Mouse (Mus musculus) naive thymus-derived CD4-positive, alpha-beta T cell, adult 5 months (primary cell): ENCODE measurements around the gene Olfr481. TPM values are rescaled to one million over a fixed set of nuclear protein-coding genes. Genes with fewer than 3 reads are reported as not detected.

Experiments used
- polyA plus RNA-seq: library from polyadenylated mRNA; unstranded; fragments of 100-300 nt; shearing (Covaris generic); gene quantifications from one replicate; pipeline ENCODE4 v1.2.1, GENCODE M21; 2017

Gene Olfr481
- not detected for polyA plus RNA-seq

DNA sequence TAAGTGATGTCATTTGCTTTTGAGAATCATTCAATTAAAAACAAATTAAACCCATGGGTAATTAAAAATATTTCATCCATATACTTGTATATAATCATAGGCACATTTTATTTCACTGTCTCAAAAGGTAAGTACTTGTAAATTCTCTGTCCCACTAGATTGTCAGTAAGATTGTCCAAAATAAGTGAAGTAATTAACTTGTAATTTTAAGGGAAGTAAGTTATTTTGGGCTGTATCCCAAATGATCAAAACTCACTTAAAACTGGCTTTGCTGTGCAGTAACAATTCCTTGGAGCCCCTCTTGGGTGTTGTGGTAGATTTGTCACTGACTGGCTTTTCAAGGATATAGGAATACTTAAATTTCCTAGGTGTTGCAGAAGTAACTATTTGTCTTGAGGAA lies at the start of gene Olfr481:
Olfr481 (plus strand) TSS at position 301 of the 400 bp plus-strand sequence.

GRCm38 (mm10) chr7:108033889-108034288 lies 45.8 kb upstream of the Olfr481 start, which contains the start of gene Olfr478:
Gene Olfr478 (minus strand): TSS chr7:108033989.

DNA sequence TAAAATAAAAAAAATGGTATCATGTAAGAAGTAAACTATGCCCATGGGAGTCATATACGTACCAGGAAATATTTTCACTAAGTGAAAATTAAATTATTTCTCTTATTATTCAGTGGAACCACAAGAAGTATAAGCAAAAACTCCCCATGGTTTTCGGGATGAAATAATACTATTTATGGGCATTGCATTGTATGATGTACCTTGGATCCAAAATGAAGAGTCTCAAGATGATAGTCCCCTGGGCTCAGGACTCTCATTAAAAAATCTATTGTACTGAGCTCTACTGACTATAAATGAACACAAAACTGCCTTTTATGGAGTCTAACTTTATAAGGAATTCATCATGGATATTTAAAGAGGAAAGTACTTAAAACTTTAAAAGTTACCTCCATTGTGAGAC lies 29.3 kb upstream of the Olfr481 start, which contains the start of gene Olfr479:
Olfr479 (plus strand) TSS at position 301 of the 400 bp plus-strand sequence.

DNA sequence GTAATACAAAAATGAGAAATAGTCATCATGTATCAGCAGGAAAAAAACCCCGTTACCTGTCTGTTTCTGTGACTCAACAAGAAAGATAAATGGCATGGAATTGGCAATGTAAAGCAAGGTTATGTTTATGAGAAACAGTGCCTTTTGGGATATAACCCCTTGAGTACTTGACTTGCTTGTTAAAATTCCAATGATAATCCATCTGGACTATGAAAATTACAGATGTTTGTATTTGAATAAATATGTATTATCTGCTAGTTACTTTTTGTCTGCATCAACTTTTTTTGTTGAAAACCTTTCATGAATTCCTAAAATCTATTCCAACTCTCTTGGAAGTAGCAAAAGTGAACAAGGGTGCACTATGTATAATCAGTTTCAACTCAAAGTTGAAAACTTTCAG lies 12.4 kb upstream of the Olfr481 start, which contains the start of gene Olfr480:
Olfr480 (minus strand) TSS at position 101 of the 400 bp plus-strand sequence.

GRCm38 (mm10) chr7:108097486-108097885 lies 17.8 kb downstream of the Olfr481 start, which contains the start of gene Olfr482:
Gene Olfr482 (minus strand): TSS chr7:108097586.

DNA sequence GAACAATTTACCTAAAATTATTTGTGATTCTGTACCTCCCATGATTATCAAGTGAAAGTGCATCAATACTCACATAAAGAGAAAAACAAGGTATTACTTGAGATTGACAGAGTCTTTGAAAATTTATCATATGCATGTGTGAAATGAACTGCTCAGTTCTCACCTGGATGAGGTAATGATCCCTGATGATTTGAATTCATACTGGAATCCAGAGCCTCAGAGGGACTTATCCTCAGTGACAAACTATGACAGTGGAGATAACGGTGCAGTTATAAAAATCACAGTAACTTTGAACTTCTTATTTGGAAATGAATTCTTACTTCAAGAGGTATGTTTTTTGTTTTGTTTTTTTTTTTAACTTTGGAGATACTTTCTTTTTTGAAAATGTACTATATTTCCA lies 20.9 kb downstream of the Olfr481 start, which contains the start of gene Olfr483:
Olfr483 (plus strand) TSS at position 301 of the 400 bp plus-strand sequence.

GRCm38 (mm10) chr7:108127349-108127748 lies 47.7 kb downstream of the Olfr481 start, which contains the start of gene Olfr484:
Gene Olfr484 (minus strand): TSS chr7:108127449.

Other genes starting within 250 kb of the Olfr481 start
- not detected for gene Olfr470, start 232.4 kb upstream of the Olfr481 start, polyA plus RNA-seq
- 0.11 TPM for gene Olfr472, start 182.0 kb upstream of the Olfr481 start, polyA plus RNA-seq
- gene Olfr473, start 149.4 kb upstream of the Olfr481 start, polyA plus RNA-seq, result not detected
- not detected for gene Olfr474, start 125.2 kb upstream of the Olfr481 start, polyA plus RNA-seq
- gene Olfr476, start 115.1 kb upstream of the Olfr481 start, polyA plus RNA-seq, result not detected
- not detected for gene Olfr477, start 93.2 kb upstream of the Olfr481 start, polyA plus RNA-seq
- not detected for gene Olfr478, start 45.9 kb upstream of the Olfr481 start, polyA plus RNA-seq
- not detected for gene Olfr479, start 29.2 kb upstream of the Olfr481 start, polyA plus RNA-seq
- gene Olfr480, start 12.5 kb upstream of the Olfr481 start, polyA plus RNA-seq, result not detected
- not detected for gene Olfr482, start 17.7 kb downstream of the Olfr481 start, polyA plus RNA-seq
- not detected for gene Olfr483, start 21.0 kb downstream of the Olfr481 start, polyA plus RNA-seq
- gene Olfr484, start 47.6 kb downstream of the Olfr481 start, polyA plus RNA-seq, result not detected
- gene Olfr485, start 80.0 kb downstream of the Olfr481 start, polyA plus RNA-seq, result not detected
- not detected for gene Olfr486, start 92.9 kb downstream of the Olfr481 start, polyA plus RNA-seq
- not detected for gene Olfr487, start 134.8 kb downstream of the Olfr481 start, polyA plus RNA-seq
- gene Olfr488, start 178.5 kb downstream of the Olfr481 start, polyA plus RNA-seq, result not detected
- 0.50 TPM for gene Olfr490, start 209.1 kb downstream of the Olfr481 start, polyA plus RNA-seq
- not detected for gene Olfr491, start 233.6 kb downstream of the Olfr481 start, polyA plus RNA-seq
- gene Olfr492, start 243.8 kb downstream of the Olfr481 start, polyA plus RNA-seq, result not detected